Mouse (Mus musculus) heart, adult 9 months (tissue): Measurements from ENCODE around the gene Tgfbr3.

ENCODE experiments used
- DNase-seq, 2 experiments: peaks; one replicate each; pipeline ENCODE4 v3.0.0; 2022; ENCODE audit warnings: low spot score in 2 of 2

Tgfbr3 gene

GRCm38 (mm10) chr5:107211830-107212370 lies 77.5 kb downstream of the Tgfbr3 start:
- no peak for DNase-seq

- DNase-seq, result no peak
Observed at GRCm38 (mm10) chr5:107210040-107210439, 79.4 kb downstream of the Tgfbr3 start.

GRCm38 (mm10) chr5:107207911-107208310 lies 81.5 kb downstream of the Tgfbr3 start:
- DNase-seq, result no peak

GRCm38 (mm10) chr5:107204306-107204705 lies 85.1 kb downstream of the Tgfbr3 start:
- DNase-seq, result no peak

DNA sequence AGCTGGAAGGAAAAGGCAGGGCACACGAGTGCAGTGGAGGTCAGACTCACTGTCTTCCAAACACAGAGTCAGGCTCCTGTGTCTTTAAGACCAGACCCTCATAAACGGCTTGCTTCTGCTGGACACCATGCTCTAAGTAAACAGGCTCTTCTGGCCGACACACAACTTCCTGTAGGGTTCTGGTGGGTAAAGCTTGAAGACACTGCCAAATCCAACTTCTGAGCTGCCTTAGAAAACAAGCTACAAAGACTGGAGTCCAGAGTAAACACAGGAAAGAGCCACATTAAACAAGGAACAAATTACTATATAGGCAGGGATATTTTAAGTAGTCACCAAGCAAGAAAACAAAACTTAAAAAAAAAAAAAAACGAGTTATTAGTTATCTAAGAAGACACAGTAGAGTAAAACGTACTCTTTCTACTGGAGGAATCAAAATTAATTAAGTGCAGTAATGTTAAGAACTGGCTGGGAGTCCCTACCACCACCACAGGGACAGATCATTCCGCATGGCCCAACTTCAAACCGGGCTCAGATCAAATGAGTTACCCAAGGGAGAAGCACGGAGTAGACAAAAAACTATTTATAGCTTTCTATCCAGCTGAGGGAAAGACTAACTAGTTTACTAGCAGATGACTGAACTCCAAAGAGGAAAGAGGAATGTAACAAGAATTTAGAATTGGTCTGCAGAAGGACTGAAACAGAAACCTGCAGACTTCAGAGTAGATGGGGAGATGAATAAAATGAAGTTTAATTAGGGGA lies 86.4 kb downstream of the Tgfbr3 start:
- DNase-seq, result peak in 1 of 2 experiments; percentile 37

GRCm38 (mm10) chr5:107201509-107202182 lies 87.8 kb downstream of the Tgfbr3 start:
- no peak for DNase-seq

DNA sequence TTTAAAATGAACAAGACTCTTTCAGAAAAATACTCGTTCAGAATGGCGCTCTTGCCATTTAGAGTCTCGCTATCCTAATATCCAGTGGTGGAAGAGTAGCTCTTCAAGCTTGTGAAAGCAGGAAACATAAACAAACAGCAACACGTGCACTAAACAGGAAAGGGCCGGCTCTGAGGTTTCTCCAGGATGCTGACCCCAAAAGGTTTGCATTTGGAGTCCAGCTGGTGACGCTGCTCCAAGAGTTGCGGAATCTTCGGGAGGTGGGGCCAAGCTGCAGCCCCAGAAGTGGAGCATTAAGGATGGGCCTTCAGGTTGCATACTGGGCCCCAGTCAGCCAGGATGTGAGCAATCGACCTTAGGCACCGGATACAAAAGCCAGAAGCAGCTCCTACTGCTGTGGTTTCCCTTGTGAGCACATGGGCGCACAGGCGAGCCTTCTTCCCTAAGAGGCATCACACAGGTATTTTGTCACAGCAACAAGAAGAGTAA lies 88.5 kb downstream of the Tgfbr3 start:
- peak; percentile 53 to 56 for DNase-seq

DNA sequence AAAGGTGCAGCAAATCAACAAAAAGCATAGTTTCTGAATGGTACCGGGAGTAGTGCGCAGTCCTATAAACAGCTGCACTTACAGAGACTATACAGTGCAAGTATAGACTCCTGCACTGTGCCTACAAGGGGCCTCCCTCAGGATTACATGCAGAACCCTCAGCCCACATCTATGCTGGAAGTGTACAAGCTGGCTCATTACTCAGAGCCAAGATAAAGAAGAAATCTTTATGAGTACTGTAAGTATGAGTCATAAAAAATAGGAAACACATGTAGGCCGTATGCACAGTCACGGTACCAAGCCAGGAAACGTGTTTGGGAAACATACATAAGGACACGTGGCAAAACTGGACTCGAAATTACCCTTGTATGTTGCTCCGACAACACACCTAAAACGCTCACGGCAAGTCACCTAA lies 89.2 kb downstream of the Tgfbr3 start:
- no peak for DNase-seq

DNA sequence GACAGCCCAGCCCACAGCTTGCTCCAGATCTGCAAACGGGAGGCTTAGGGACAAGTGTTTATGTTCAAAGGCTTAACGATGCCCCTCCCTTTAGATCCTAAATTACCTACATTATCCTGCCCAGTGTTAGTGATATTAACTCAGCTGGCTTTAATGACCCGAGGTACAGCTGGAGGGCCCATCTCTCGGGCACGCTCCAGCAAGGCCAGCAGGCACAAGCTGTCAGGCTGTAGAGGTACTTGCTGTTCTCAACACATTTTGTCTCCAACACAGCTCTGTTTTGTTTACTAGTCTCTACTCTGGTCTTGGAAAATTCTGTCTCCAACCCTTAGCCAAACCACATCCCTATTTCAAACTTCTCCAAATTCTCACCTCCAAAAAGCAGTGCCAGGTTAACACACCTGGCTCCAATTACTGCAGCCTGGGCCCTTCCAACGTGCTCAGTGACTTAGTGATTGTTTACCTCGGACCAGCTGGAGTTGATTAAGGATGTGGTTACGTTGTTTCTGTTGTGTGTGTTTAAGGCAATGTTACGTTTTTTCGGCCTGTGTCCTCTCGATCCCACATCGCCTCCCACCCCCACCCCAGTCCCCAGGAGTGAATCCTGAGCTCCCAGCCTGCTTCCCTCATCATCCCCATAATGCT lies 93.6 kb downstream of the Tgfbr3 start:
- DNase-seq, result no peak

GRCm38 (mm10) chr5:107193160-107193559 lies 96.3 kb downstream of the Tgfbr3 start:
- no peak for DNase-seq

- DNase-seq, result no peak
Observed at GRCm38 (mm10) chr5:107192372-107192771, 97.1 kb downstream of the Tgfbr3 start.

DNA sequence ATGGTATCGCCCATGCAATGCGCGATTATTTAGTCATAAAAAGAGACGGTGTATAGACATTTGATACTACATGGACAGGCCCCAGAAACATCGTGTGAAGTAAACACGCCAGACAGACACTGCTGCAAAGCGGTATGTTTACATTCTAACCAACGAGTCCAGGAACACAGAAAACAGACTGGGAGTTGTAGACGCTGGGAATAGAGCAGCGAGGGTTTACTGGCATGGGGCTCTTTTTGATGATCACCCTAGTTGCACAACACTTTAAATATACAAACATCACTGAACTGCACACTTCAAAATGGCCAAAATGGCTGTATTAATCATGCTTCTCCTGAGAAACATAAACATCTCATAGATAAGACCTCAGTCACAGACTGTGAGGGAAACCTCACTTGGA lies 100.9 kb downstream of the Tgfbr3 start:
- no peak for DNase-seq

GRCm38 (mm10) chr5:107186206-107186605 lies 103.2 kb downstream of the Tgfbr3 start:
- no peak for DNase-seq

GRCm38 (mm10) chr5:107184158-107184883 lies 105.1 kb downstream of the Tgfbr3 start:
- DNase-seq, result peak in 1 of 2 experiments; percentile 38

- DNase-seq, result no peak
Observed at GRCm38 (mm10) chr5:107183537-107183936, 105.9 kb downstream of the Tgfbr3 start.

DNA sequence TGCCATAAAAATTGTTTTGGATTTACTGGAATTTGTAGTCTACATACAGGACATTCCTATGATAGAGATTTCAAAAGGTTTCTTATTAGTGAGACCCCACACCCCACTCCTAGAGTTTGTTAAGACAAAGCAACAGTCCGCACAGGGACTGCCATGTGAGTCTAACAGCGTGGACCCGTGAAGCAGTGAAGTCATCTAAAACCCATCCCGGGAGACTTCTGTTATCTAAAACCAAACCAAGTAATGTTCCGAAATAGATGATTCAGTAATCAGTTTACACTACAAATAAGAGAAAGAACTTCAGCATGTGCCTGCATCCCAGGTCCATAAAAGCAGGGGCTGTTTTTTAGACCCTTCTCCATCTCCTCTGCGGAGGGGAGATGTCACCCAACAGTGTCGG lies 106.7 kb downstream of the Tgfbr3 start:
- DNase-seq, result peak; percentile 55 to 60

- no peak for DNase-seq
Observed at GRCm38 (mm10) chr5:107181820-107182219, 107.6 kb downstream of the Tgfbr3 start.

- DNase-seq, result no peak
Observed at GRCm38 (mm10) chr5:107179194-107179593, 110.2 kb downstream of the Tgfbr3 start.

DNA sequence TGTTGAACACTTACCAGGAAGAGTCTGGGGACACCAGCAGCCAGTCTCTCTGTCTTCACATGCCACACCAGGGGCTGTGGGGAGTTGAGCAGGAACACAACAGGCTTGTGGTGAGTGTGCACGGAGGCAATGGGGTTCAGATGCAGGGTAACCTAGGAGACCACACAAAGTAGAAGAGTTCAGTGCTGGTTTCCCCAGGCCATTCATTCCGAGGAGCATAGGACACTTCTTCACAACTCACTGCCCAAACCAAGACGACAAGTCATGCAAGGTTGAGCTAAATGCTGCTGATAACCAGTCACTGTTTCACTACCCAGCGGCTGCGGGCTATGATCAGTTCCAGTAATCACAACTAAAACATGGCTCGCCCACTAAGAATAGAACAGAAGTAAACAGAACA lies 111.6 kb downstream of the Tgfbr3 start:
- no peak for DNase-seq

- DNase-seq, result no peak
Observed at GRCm38 (mm10) chr5:107177248-107177647, 112.2 kb downstream of the Tgfbr3 start.

DNA sequence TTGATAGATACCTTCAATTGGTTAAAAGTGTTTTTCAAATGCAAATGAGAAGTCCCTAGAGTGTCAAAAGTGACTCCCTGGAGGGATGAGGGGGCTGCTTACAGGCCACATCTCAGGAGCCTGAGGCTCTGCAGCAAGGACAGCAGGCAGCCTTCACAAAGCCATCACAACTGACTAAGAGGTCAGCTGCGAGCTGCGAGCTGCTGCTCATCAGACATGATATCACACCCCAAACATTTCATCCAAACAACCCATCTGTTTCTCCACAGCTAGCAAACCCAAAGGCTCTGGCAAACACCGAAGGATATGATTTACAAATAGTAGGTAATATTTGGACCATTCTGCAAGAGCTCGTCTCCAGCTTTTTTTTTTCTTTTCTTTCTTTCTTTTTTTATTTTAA lies 112.6 kb downstream of the Tgfbr3 start:
- no peak for DNase-seq

GRCm38 (mm10) chr5:107176196-107176595 lies 113.2 kb downstream of the Tgfbr3 start:
- DNase-seq, result no peak
